Mouse (Mus musculus) megakaryocyte progenitor cell, adult 5-6 weeks (primary cell): Measurements from ENCODE around the gene 2700081O15Rik. TPM values are rescaled to one million over a fixed set of nuclear protein-coding genes. Genes with fewer than 3 reads are reported as not detected.
"Not testable (repeated sequence)": the region's sequence is repeated elsewhere in the genome, so short reads cannot be mapped to it uniquely, and the experiment has no call there.

Source experiments
- ATAC-seq: replicated peaks from 2 replicates; pipeline ENCODE4 v1.8.0; 2016; ENCODE audit warnings: mild to moderate bottlenecking, moderate TSS enrichment, inconsistent platforms; ENCODE audit not compliant: poor library complexity
- total RNA-seq, 2 experiments: library from RNA; stranded (forward) in 1 of 2; stranded (reverse) in 1 of 2; fragments of 157-497, 149-512 nt in 1 of 2; fragments of 200-1000 nt in 1 of 2; gene quantifications; 2 replicates each; pipeline versions ENCODE4 v1.2.3 to v1.2.4; 2015 to 2017

The 2700081O15Rik gene
- total RNA-seq (2015): 1.5 and 2.3 TPM in 2 replicates
- total RNA-seq (2017): 1.4 and 3.2 TPM in 2 replicates

DNA sequence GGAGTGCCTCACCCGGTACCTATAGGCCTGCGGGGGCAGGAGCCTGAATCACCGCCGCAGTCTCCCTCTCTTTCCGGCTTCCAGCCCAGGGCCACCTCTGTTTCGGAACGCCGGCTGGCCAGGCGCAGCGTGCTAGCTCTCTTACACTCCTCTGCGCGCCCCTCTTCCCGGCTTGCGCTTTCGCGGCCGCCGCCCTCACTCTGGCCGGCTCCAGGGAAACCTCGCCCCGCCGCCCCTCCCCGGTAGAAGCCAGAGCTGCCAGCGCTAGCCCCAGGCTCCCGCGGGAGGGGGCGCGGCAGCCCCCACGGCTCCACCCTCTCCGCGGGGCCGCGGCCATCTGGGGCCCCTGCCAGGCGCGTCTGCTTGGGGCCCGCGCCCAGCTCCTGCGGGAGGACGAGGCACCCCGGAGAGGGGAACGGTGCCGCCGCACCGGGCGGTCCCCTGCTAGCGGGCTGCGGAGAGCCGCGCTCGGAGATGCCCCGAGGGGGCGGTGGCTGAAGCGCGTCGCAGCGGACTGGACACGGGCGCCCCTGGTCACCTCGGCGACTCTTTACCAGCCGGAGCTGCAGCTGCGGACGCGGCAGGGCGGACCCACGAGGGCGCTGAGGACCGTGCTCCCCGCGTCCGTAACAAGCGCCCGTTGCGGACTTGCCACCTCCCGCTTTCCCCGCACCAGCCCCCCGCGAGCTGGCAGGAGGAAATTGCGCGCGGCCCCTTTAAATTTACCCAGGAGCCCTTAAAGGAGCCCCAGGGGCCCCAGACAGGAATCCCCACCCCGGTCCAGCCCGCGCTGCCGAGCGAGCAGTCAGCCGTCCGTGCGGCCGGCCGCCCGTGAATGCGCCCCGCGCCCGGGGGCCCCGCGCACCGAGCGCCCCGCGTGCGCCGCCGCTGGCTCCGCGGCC lies at the start of gene 2700081O15Rik:
Gene 2700081O15Rik (plus strand): TSS at position 792 of the 902 bp plus-strand sequence.
- peak; percentile 30; the same call in 1 of the 2 replicates for ATAC-seq

GRCm38 (mm10) chr19:7369469-7369868 lies 48.0 kb upstream of the 2700081O15Rik start:
- not testable (repeated sequence) for ATAC-seq

DNA sequence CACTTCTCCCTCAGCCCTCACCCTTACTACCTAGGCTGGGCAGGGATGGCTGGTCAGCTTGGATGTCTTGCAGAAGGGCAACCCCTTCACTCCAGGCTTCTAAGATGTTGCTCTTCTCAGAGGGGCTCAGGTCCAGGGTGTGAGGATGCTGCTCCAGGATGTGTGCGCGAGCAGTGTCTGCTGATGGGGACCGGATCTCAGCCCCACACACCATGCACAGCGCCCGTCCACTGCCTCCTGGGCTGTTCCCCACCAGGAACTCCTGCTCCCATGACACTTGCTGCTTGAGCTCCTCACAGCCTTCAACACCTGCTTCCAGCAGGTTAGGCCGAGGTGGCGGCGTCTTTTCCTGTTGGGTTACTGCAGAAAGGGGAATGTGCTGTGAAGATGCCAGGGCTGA lies 42.9 kb upstream of the 2700081O15Rik start:
- ATAC-seq: no peak

DNA sequence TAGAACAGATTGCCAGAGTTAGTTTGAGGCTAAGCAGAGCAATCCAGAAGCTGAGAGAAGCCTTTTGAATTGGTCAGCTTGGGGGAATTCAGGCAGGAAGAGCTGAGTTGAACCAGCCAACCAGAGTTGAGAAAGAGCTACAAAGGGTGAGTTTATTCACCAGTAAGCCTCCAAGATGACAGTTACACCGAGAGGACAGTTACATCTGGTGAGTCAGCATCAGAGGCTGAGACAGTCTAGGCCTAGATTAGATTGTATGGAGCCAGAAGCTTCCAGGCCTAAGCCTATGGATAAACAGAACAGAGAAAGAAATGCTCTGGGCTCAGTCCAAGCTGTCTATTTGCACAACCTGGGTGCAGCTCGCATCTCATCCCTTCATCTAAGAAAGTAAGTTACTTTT lies 39.8 kb upstream of the 2700081O15Rik start:
- 0 out of 2 replicates have a peak, but pooled peaks have one; percentile 23 for ATAC-seq

GRCm38 (mm10) chr19:7381906-7382247 lies 35.5 kb upstream of the 2700081O15Rik start:
- ATAC-seq: no peak

GRCm38 (mm10) chr19:7382248-7382902 lies 35.0 kb upstream of the 2700081O15Rik start:
- peak; percentile 24; the same call in 1 of the 2 replicates for ATAC-seq

GRCm38 (mm10) chr19:7382903-7383865 lies 34.2 kb upstream of the 2700081O15Rik start, which contains the start of gene Spindoc:
TSS of gene Spindoc (minus strand) at chr19:7382994.
- ATAC-seq: peak; percentile 93

GRCm38 (mm10) chr19:7386042-7386441 lies 31.4 kb upstream of the 2700081O15Rik start:
- ATAC-seq: no peak

DNA sequence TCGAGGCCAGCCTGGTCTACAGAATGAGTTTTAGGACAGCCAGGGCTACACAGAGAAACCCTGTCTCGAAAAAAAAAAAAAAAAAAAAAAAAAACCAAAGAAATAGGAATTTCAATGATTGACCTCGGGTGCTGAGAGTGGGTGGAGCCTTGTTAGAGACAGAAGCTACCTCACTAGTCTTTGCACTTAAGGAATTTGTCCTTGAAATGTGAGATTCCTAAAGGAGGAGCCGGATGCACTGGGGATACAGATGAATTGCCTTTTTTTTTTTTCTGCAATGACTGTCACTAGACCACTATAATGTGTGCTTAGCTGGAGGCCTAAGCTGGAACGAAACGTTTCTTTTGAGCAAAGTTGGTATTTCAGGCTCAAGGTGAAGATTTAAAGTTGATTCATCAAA lies 28.9 kb upstream of the 2700081O15Rik start:
- ATAC-seq: no peak

DNA sequence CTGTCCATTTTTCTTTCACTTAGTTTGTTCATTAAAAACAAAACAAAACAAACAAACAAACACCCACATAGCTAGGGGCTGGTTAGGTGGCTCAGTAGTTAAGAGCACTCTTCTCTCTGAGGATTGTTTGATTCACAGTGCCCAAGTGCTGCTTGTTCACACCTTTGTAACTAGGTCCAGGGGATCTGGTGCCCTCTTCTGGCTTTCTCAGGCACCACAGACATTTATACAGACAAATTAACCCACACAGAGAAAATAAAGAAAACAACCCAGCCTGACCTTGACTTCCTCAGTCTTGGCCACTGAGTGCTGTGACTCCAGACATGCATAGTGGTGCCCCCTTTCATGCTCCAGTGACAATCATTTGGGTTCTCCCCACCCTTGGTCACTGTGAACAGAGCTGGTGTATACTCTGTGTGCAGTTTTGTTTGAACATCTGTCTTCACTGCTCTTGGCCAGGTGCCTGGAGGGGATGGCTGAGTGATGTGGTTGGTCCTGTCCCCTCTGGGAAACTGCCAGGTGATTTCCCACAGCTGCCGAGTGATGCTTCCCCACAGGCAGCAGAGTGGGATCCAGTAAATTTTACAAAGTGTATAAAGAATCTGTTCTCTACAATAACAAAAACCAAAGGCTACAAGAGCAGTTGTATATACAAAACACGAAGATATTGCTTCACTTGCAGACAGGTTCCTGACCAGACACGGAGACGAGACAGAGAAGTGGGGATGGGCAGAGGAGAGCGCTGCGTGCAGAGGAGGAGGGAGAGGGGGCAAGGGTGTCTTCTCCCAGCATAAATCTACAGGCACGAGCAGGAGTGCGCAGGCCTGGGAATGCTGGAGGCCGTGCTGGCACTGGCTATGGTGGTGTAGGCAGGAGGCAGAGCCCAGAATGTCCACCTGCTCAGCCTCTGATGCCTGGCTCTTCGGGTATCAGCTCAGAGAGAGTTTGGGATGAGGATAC lies 20.3 kb upstream of the 2700081O15Rik start:
- peak; percentile 61 for ATAC-seq

DNA sequence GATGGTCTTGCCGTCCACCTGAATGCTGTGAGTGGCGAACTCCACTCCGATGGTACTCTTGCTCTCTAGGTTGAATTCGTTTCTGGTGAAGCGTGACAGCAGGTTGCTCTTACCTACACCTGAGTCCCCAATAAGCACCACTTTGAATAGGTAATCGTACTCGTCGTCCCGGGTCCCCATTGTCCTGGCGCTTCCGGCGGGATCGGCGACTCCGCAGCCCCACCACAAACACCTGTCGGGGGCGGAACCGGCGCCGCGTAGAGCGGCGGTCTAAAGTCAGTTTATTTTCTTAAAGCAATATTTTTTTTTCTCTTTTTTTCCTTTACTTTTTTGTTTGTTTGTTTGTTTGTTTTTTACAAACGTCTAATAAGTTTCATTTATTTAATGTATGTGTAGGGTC lies 18.5 kb upstream of the 2700081O15Rik start:
- ATAC-seq: peak; percentile 57; the same call in 1 of the 2 replicates

- no peak for ATAC-seq
These were observed 16.8 kb upstream of the 2700081O15Rik start for GRCm38 (mm10) chr19:7400635-7401034.

- no peak for ATAC-seq
These were observed 12.7 kb upstream of the 2700081O15Rik start for GRCm38 (mm10) chr19:7404623-7405229.

- ATAC-seq: no peak
These were observed 5.1 kb upstream of the 2700081O15Rik start for GRCm38 (mm10) chr19:7412361-7412760.

DNA sequence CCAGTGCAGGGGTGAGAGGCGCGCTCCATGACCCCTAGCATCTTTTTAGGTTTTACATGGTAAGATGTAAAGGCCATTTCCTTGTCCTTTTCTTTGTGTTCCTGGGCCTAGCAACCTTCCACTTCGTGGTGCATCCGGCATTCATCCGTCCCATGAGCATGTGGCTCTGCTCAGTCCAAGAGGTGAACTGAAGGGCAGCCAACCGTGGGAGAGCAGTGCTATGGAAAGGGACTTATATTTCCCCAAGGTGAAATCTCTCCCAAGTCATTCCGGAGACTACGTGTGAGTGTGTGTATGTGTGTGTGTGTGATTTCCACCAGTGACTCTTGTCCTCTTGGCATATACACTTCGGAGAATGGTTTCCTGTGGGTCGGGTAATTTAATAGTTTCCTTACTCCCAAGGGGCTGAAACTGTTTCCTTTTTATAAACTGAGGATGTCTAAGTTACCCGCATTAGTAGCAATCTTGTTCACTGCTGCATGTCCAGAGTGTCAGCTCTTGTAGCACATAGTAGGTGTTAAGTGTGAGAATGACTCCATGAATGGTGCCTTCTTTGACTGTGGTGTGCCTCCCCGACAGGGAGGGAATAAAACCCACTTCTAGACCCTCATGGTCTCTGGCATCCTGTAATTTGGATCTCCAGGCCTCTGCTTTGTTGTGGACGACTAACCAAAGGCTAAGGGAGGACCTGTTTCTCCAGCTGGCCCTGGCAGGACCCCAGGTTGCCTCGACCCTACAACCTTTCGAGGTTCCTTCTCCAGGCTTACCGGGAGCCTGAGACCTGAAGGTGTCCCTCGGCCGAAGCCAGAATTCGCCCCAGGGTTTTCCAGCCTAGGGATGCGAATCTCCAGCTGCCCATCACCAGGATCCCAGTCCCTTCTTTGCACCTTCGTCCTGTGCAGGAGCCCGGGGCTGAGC lies 1.2 kb upstream of the 2700081O15Rik start:
- no peak for ATAC-seq

GRCm38 (mm10) chr19:7417911-7418849 lies 755 bp downstream of the 2700081O15Rik start:
- peak; percentile 79 for ATAC-seq

DNA sequence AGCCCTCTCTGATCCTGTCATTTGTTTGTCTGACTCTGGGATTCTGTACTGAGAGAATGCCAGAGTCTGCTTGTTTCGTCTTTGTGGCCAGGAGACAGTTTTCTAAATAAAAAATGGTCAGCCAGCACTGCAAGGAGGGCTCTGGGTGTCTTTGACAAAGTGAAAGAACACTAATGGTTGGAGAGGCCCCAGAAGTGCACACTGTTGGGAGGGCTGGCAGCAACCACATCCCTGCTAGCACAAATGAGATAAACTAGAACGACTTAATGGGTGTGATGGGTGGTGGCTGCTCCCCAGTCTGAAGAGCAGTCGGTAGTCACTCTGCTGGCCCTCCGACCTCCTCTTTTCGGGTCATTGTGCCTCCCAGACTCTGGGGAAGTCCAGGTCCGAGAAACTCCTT lies 1.7 kb downstream of the 2700081O15Rik start:
- ATAC-seq: peak; percentile 61
